Mouse (Mus musculus): ENCODE measurements at regions not wholly inside any gene's neighbourhood (a gene's known extent, or its start where the extent isn't known, plus 50 kb on each side); places are given as distances from the start of the nearest gene placed in this dataset.

GRCm38 (mm10) chr9:68341511-68341910, 312.1 kb upstream of the Rora start:
- no peaks in the 10 kb centered on the region for H3K36me3 ChIP-seq (ENCODE audit: control insufficient read depth, insufficient read depth, low read length)
- H3K4me1 ChIP-seq (ENCODE audit: control insufficient read depth, insufficient read depth, low read length): no peaks in the 10 kb centered on the region
- no peak for DNase-seq
- H3K27me3 ChIP-seq (replicated peaks; ENCODE audit: control insufficient read depth, insufficient read depth, low read length): no peaks in the 10 kb centered on the region
- TF ChIP-seq POLR2A (IDR thresholded peaks at IDR 0.05; ENCODE audit: low read depth, low read length) (no peak), CTCF (conservative IDR thresholded peaks at IDR 0.05; ENCODE audit: insufficient read depth, insufficient read length, low read depth, low read length) (no peak)
- 92% methylated on average over 3 of the region's 3 CpGs for WGBS
- no peak overlapping the region for H3K27ac ChIP-seq (ENCODE audit: insufficient read depth, low read depth, low read length)
- H3K4me3 ChIP-seq (ENCODE audit: insufficient read depth, low read depth, low read length): no peak overlapping the region

GRCm38 (mm10) chr9:68347426-68347825, 306.2 kb upstream of the Rora start:
- Histone ChIP-seq H3K27ac (ENCODE audit: insufficient read depth, low read depth, low read length) (no peak overlapping the region), H3K4me3 (ENCODE audit: insufficient read depth, low read depth, low read length) (no peak overlapping the region), H3K36me3 (ENCODE audit: control insufficient read depth, insufficient read depth, low read length) (no peaks in the 10 kb centered on the region), H3K4me1 (ENCODE audit: control insufficient read depth, insufficient read depth, low read length) (no peaks in the 10 kb centered on the region), H3K27me3 (replicated peaks; ENCODE audit: control insufficient read depth, insufficient read depth, low read length) (no peaks in the 10 kb centered on the region)
- TF ChIP-seq CTCF (conservative IDR thresholded peaks at IDR 0.05; ENCODE audit: insufficient read depth, insufficient read length, low read depth, low read length) (no peak), POLR2A (IDR thresholded peaks at IDR 0.05; ENCODE audit: low read depth, low read length) (no peak)
- WGBS: 81% methylated on average over 6 of the region's 6 CpGs
- DNase-seq: no peak

- H3K36me3 ChIP-seq (ENCODE audit: control insufficient read depth, insufficient read depth, low read length): no peaks in the 10 kb centered on the region
- H3K27me3 ChIP-seq (replicated peaks; ENCODE audit: control insufficient read depth, insufficient read depth, low read length): no peaks in the 10 kb centered on the region
- H3K4me1 ChIP-seq (ENCODE audit: control insufficient read depth, insufficient read depth, low read length): no peaks in the 10 kb centered on the region
- TF ChIP-seq CTCF (conservative IDR thresholded peaks at IDR 0.05; ENCODE audit: insufficient read depth, insufficient read length, low read depth, low read length) (no peak), POLR2A (IDR thresholded peaks at IDR 0.05; ENCODE audit: low read depth, low read length) (no peak)
- H3K27ac ChIP-seq (ENCODE audit: insufficient read depth, low read depth, low read length): no peak overlapping the region
- whole genome bisulfite sequencing: 91% methylated on average over 4 of the region's 4 CpGs
- H3K4me3 ChIP-seq (ENCODE audit: insufficient read depth, low read depth, low read length): no peak overlapping the region
- no peak for DNase-seq
Observed at GRCm38 (mm10) chr9:68351466-68351865, 302.1 kb upstream of the Rora start.

GRCm38 (mm10) chr9:68354470-68354869, 299.1 kb upstream of the Rora start:
- H3K36me3 ChIP-seq (ENCODE audit: control insufficient read depth, insufficient read depth, low read length): no peaks in the 10 kb centered on the region
- H3K4me1 ChIP-seq (ENCODE audit: control insufficient read depth, insufficient read depth, low read length): no peaks in the 10 kb centered on the region
- no peaks in the 10 kb centered on the region for H3K27me3 ChIP-seq (replicated peaks; ENCODE audit: control insufficient read depth, insufficient read depth, low read length)
- 70% methylated on average over 4 of the region's 4 CpGs for WGBS
- DNase-seq: no peak
- TF ChIP-seq CTCF (conservative IDR thresholded peaks at IDR 0.05; ENCODE audit: insufficient read depth, insufficient read length, low read depth, low read length) (no peak), POLR2A (IDR thresholded peaks at IDR 0.05; ENCODE audit: low read depth, low read length) (no peak)
- no peak overlapping the region for H3K4me3 ChIP-seq (ENCODE audit: insufficient read depth, low read depth, low read length)
- H3K27ac ChIP-seq (ENCODE audit: insufficient read depth, low read depth, low read length): no peak overlapping the region

- 60% methylated on average over 4 of the region's 4 CpGs for WGBS
- H3K4me1 ChIP-seq (ENCODE audit: control insufficient read depth, insufficient read depth, low read length): no peaks in the 10 kb centered on the region
- H3K27me3 ChIP-seq (replicated peaks; ENCODE audit: control insufficient read depth, insufficient read depth, low read length): no peaks in the 10 kb centered on the region
- TF ChIP-seq CTCF (conservative IDR thresholded peaks at IDR 0.05; ENCODE audit: insufficient read depth, insufficient read length, low read depth, low read length): no peak
- TF ChIP-seq POLR2A (IDR thresholded peaks at IDR 0.05; ENCODE audit: low read depth, low read length): no peak
- H3K27ac ChIP-seq (ENCODE audit: insufficient read depth, low read depth, low read length): no peak overlapping the region
- no peaks in the 10 kb centered on the region for H3K36me3 ChIP-seq (ENCODE audit: control insufficient read depth, insufficient read depth, low read length)
- DNase-seq: no peak
- no peak overlapping the region for H3K4me3 ChIP-seq (ENCODE audit: insufficient read depth, low read depth, low read length)
Observed at GRCm38 (mm10) chr9:68356078-68356477, 297.5 kb upstream of the Rora start.

- Histone ChIP-seq H3K36me3 (ENCODE audit: control insufficient read depth, insufficient read depth, low read length) (no peaks in the 10 kb centered on the region), H3K27me3 (replicated peaks; ENCODE audit: control insufficient read depth, insufficient read depth, low read length) (no peaks in the 10 kb centered on the region), H3K4me3 (ENCODE audit: insufficient read depth, low read depth, low read length) (no peak overlapping the region), H3K27ac (ENCODE audit: insufficient read depth, low read depth, low read length) (no peak overlapping the region), H3K4me1 (ENCODE audit: control insufficient read depth, insufficient read depth, low read length) (no peaks in the 10 kb centered on the region)
- TF ChIP-seq CTCF (conservative IDR thresholded peaks at IDR 0.05; ENCODE audit: insufficient read depth, insufficient read length, low read depth, low read length) (no peak), POLR2A (IDR thresholded peaks at IDR 0.05; ENCODE audit: low read depth, low read length) (no peak)
- no peak for DNase-seq
- whole genome bisulfite sequencing: 76% methylated on average over 5 of the region's 5 CpGs
Observed at GRCm38 (mm10) chr9:68357231-68357630, 296.4 kb upstream of the Rora start.

- no peak for DNase-seq
- TF ChIP-seq CTCF (conservative IDR thresholded peaks at IDR 0.05; ENCODE audit: insufficient read depth, insufficient read length, low read depth, low read length) (no peak), POLR2A (IDR thresholded peaks at IDR 0.05; ENCODE audit: low read depth, low read length) (no peak)
- Histone ChIP-seq H3K4me1 (ENCODE audit: control insufficient read depth, insufficient read depth, low read length) (no peaks in the 10 kb centered on the region), H3K27ac (ENCODE audit: insufficient read depth, low read depth, low read length) (no peak overlapping the region), H3K27me3 (replicated peaks; ENCODE audit: control insufficient read depth, insufficient read depth, low read length) (no peaks in the 10 kb centered on the region), H3K4me3 (ENCODE audit: insufficient read depth, low read depth, low read length) (no peak overlapping the region), H3K36me3 (ENCODE audit: control insufficient read depth, insufficient read depth, low read length) (no peaks in the 10 kb centered on the region)
- WGBS: 73% methylated on average over 3 of the region's 3 CpGs
Observed at GRCm38 (mm10) chr9:68366973-68367372, 286.6 kb upstream of the Rora start.

GRCm38 (mm10) chr9:68367556-68367955, 286.0 kb upstream of the Rora start:
- Histone ChIP-seq H3K27ac (ENCODE audit: insufficient read depth, low read depth, low read length) (no peak overlapping the region), H3K27me3 (replicated peaks; ENCODE audit: control insufficient read depth, insufficient read depth, low read length) (no peaks in the 10 kb centered on the region), H3K4me3 (ENCODE audit: insufficient read depth, low read depth, low read length) (no peak overlapping the region), H3K4me1 (ENCODE audit: control insufficient read depth, insufficient read depth, low read length) (no peaks in the 10 kb centered on the region), H3K36me3 (ENCODE audit: control insufficient read depth, insufficient read depth, low read length) (no peaks in the 10 kb centered on the region)
- TF ChIP-seq CTCF (conservative IDR thresholded peaks at IDR 0.05; ENCODE audit: insufficient read depth, insufficient read length, low read depth, low read length) (no peak), POLR2A (IDR thresholded peaks at IDR 0.05; ENCODE audit: low read depth, low read length) (no peak)
- 88% methylated on average over 4 of the region's 4 CpGs for WGBS
- no peak for DNase-seq
